Mouse (Mus musculus): ENCODE data around the gene Dcbld2. TPM values are rescaled to one million over a fixed set of nuclear protein-coding genes. Genes with fewer than 3 reads are reported as not detected.
"Not testable (repeated sequence)": the region's sequence is repeated elsewhere in the genome, so short reads cannot be mapped to it uniquely, and the experiment has no call there.

Dcbld2 gene
- polyA plus RNA-seq, 1 experiment from 2014 or later = 9.2 TPM

DNA sequence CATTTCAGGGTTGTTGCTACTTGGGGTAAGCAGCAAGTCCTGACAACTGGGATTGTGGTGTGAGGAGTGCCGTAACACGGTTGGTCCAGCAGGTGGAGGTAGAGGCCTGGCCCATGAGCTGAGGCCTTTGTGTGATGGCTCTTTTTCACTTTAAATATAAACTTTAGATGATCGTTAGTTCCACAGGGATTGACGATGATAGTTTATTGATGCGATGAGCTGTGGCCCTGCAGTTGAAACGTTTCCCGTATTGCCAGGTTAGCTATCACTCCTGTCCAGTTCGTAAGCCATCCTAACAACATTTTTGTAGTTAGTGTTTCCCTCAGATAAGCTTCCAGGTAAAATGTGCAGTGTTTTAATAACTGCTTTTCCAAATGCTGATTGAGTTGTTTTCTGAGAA lies 46.4 kb downstream of the Dcbld2 start:
- peak; percentile 71; the same call in 1 of the 2 replicates for ATAC-seq (replicated peaks; ENCODE audit: low FRiP score, low TSS enrichment, low read depth)
- WGBS = 55% methylated on average over 8 of the region's 8 CpGs
- H3K36me3 ChIP-seq (ENCODE audit: control insufficient read depth, insufficient read depth, low read length) = peaks cover 55% of the 10 kb centered on the region

GRCm38 (mm10) chr16:58455118-58455517 lies 46.9 kb downstream of the Dcbld2 start:
- no peak overlapping the region for H3K4me3 ChIP-seq (ENCODE audit: low read depth, low read length)
- peak; percentile 29 for DNase-seq (ENCODE audit: low spot score)
- no peak overlapping the region for H3K27ac ChIP-seq (ENCODE audit: low read depth)
- no peak overlapping the region for H3K4me2 ChIP-seq (ENCODE audit: low read length)
- no peaks in the 10 kb centered on the region for H3K27me3 ChIP-seq (replicated peaks; ENCODE audit: control insufficient read depth, insufficient read depth, low read length)
- H3K36me3 ChIP-seq (ENCODE audit: control insufficient read depth, insufficient read depth, low read length) = peaks cover 50% of the 10 kb centered on the region
- no peaks in the 10 kb centered on the region for H3K4me1 ChIP-seq (replicated peaks; ENCODE audit: control insufficient read depth, insufficient read depth, low read length)
- H3K9me3 ChIP-seq (ENCODE audit: control insufficient read depth, low read length) = no peaks in the 10 kb centered on the region
- 90% methylated on average over 5 of the region's 5 CpGs for WGBS
- H3K9ac ChIP-seq (ENCODE audit: low read length) = no peak overlapping the region
- no peak for ATAC-seq (replicated peaks; ENCODE audit: low FRiP score, low TSS enrichment, low read depth)

More for the DNA sequence above, 46.4 kb downstream of the Dcbld2 start:
- H3K4me3 ChIP-seq (ENCODE audit: low read depth, low read length) = no peak overlapping the region
- H3K4me1 ChIP-seq (replicated peaks; ENCODE audit: control insufficient read depth, insufficient read depth, low read length) = no peaks in the 10 kb centered on the region
- no peak overlapping the region for H3K4me2 ChIP-seq (ENCODE audit: low read length)
- no peak overlapping the region for H3K27ac ChIP-seq (ENCODE audit: low read depth)
- H3K27me3 ChIP-seq (replicated peaks; ENCODE audit: control insufficient read depth, insufficient read depth, low read length) = no peaks in the 10 kb centered on the region
- no peak overlapping the region for H3K9ac ChIP-seq (ENCODE audit: low read length)
- no peaks in the 10 kb centered on the region for H3K9me3 ChIP-seq (ENCODE audit: control insufficient read depth, low read length)
- DNase-seq (ENCODE audit: low spot score) = peak; percentile 80

DNA sequence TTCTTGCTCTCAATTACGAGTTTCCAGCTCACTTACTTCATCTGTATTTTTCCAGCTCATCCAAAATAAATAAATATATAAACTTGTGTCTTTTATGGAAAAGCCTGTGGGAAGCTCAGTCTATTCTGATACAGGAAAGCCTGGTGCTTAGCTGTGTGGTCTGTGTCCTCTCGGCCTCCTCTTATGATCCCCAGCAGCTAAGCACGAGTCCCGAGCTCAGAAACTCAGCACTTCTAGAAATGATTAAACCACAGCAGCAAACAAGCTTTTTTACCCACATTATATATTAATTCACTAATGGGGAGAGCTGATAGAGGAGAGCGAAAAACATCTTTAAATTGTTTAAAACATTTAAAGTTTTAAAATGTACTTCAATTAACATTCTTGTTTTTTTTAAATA lies 48.2 kb downstream of the Dcbld2 start:
- 79% methylated on average over 5 of the region's 5 CpGs for WGBS
- H3K36me3 ChIP-seq (ENCODE audit: control insufficient read depth, insufficient read depth, low read length) = peaks cover 48% of the 10 kb centered on the region
- H3K27ac ChIP-seq (ENCODE audit: low read depth) = no peak overlapping the region
- ATAC-seq (replicated peaks; ENCODE audit: low FRiP score, low TSS enrichment, low read depth) (no peak), DNase-seq (ENCODE audit: low spot score) (no peak)
- H3K9me3 ChIP-seq (ENCODE audit: control insufficient read depth, low read length) = no peaks in the 10 kb centered on the region
- H3K4me2 ChIP-seq (ENCODE audit: low read length) = no peak overlapping the region
- H3K9ac ChIP-seq (ENCODE audit: low read length) = no peak overlapping the region
- no peaks in the 10 kb centered on the region for H3K4me1 ChIP-seq (replicated peaks; ENCODE audit: control insufficient read depth, insufficient read depth, low read length)
- no peaks in the 10 kb centered on the region for H3K27me3 ChIP-seq (replicated peaks; ENCODE audit: control insufficient read depth, insufficient read depth, low read length)
- H3K4me3 ChIP-seq (ENCODE audit: low read depth, low read length) = no peak overlapping the region

DNA sequence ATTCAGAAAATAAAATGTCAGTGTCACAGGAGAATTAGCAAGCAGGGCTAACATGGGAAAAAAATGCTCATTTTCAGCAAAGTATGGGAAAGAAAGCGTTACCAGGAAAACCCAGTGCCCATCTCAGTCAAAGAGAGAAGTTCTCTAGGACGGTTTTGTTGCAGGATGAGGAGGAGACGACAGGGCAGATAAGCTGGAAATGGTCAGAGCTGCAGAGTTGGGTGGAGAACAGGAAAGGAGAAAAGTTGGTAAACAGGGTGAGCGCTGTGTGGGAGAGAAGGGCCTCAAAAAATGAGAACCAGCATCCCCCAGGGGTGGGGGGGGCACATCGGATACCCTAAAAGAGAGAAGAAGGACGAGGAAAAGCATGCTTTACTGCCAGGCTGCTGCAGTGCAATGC lies 48.7 kb downstream of the Dcbld2 start:
- H3K27me3 ChIP-seq (replicated peaks; ENCODE audit: control insufficient read depth, insufficient read depth, low read length) = no peaks in the 10 kb centered on the region
- no peak overlapping the region for H3K4me3 ChIP-seq (ENCODE audit: low read depth, low read length)
- no peaks in the 10 kb centered on the region for H3K4me1 ChIP-seq (replicated peaks; ENCODE audit: control insufficient read depth, insufficient read depth, low read length)
- ATAC-seq (replicated peaks; ENCODE audit: low FRiP score, low TSS enrichment, low read depth) (no peak), DNase-seq (ENCODE audit: low spot score) (no peak)
- 71% methylated on average over 6 of the region's 6 CpGs for WGBS
- H3K36me3 ChIP-seq (ENCODE audit: control insufficient read depth, insufficient read depth, low read length) = peaks cover 46% of the 10 kb centered on the region
- no peak overlapping the region for H3K27ac ChIP-seq (ENCODE audit: low read depth)
- no peak overlapping the region for H3K4me2 ChIP-seq (ENCODE audit: low read length)
- no peaks in the 10 kb centered on the region for H3K9me3 ChIP-seq (ENCODE audit: control insufficient read depth, low read length)
- H3K9ac ChIP-seq (ENCODE audit: low read length) = no peak overlapping the region

DNA sequence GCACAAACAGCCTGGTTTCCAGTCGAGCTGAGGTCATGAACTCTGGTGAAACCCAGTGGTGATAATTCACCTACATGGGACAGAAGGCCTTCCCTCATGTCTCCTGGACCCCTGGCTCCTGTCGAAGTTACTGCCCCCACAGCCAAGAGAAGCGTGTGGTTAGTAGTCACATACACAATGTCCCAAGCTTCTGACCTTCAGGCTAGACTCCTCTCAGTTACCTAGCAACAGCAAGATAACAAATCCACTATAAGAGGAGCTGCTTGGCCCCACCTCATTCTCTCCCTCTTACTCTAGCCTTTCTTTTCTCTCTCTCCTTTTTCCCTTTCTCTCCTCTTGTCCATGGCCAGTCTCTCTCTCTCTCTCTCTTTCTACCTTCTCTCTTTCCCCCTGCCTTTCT lies 51.7 kb downstream of the Dcbld2 start:
- not testable (repeated sequence) for H3K9me3 ChIP-seq (ENCODE audit: control insufficient read depth, low read length); H3K27me3 ChIP-seq (replicated peaks; ENCODE audit: control insufficient read depth, insufficient read depth, low read length); H3K4me1 ChIP-seq (replicated peaks; ENCODE audit: control insufficient read depth, insufficient read depth, low read length); H3K4me2 ChIP-seq (ENCODE audit: low read length); H3K4me3 ChIP-seq (ENCODE audit: low read depth, low read length); H3K27ac ChIP-seq (ENCODE audit: low read depth); H3K9ac ChIP-seq (ENCODE audit: low read length); ATAC-seq (replicated peaks; ENCODE audit: low FRiP score, low TSS enrichment, low read depth); DNase-seq (ENCODE audit: low spot score)
- peaks cover 60% of the 10 kb centered on the region for H3K36me3 ChIP-seq (ENCODE audit: control insufficient read depth, insufficient read depth, low read length)
- 19% methylated on average over 3 of the region's 3 CpGs for WGBS

DNA sequence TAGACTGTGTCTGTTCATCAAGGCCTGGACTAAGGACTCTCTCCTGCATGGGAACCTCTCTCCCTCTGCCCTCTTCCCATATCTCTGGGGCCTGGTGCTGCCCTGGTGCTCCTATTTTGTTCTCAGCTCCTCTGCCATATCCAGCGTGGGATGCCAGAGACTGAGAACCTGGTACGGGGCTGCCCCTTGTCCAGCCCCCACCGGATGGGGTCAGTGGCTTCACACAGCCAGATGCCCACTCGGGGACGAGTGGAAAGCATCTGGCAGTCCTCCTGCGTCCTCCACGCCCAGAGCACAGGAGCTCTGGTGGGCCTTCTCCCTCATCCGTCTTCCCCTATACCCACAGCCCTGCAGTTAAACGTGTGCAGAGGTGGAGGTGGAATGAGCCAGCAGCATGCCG lies 52.1 kb downstream of the Dcbld2 start:
- Histone ChIP-seq H3K27me3 (replicated peaks; ENCODE audit: control insufficient read depth, insufficient read depth, low read length) (no peaks in the 10 kb centered on the region), H3K27ac (ENCODE audit: low read depth) (no peak overlapping the region), H3K4me2 (ENCODE audit: low read length) (no peak overlapping the region), H3K4me1 (replicated peaks; ENCODE audit: control insufficient read depth, insufficient read depth, low read length) (no peaks in the 10 kb centered on the region), H3K9ac (ENCODE audit: low read length) (no peak overlapping the region), H3K36me3 (ENCODE audit: control insufficient read depth, insufficient read depth, low read length) (peaks cover 61% of the 10 kb centered on the region), H3K4me3 (ENCODE audit: low read depth, low read length) (no peak overlapping the region), H3K9me3 (ENCODE audit: control insufficient read depth, low read length) (no peaks in the 10 kb centered on the region)
- no peak for DNase-seq (ENCODE audit: low spot score)
- 66% methylated on average over 10 of the region's 10 CpGs for WGBS
- no peak for ATAC-seq (replicated peaks; ENCODE audit: low FRiP score, low TSS enrichment, low read depth)

DNA sequence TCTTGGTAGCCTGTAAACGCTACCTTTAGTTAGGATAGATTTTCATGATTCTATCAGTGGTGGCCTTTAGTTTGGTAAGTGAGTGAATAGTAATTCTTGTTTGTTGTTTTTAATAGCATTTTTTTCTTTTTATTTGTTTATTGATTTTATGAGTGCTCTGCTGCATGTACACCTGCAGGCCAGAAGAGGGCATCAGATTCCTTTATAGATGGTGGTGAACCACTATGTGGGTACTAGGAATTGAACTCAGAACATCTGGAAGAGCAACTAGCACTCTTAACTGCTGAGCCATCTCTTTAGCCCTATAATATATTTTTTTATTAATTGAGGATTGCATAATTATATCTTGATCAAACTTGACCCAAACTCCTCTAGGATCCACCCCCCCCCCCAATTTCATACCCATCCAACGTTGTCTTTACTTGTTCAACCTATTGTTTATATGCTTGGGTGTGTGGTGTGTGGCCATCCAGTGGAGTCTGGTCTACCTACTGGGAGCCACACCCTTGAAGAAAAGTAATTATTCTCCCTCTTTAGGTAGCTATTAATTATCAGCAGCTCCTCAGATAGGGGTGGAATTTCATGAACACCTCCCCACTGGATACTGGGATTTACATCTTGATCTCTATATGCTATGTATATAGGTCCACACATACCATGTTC lies 53.7 kb downstream of the Dcbld2 start:
- Histone ChIP-seq H3K9me3 (ENCODE audit: control insufficient read depth, low read length) (no peaks in the 10 kb centered on the region), H3K36me3 (ENCODE audit: control insufficient read depth, insufficient read depth, low read length) (peaks cover 71% of the 10 kb centered on the region), H3K4me2 (ENCODE audit: low read length) (no peak overlapping the region), H3K4me1 (replicated peaks; ENCODE audit: control insufficient read depth, insufficient read depth, low read length) (no peaks in the 10 kb centered on the region), H3K27me3 (replicated peaks; ENCODE audit: control insufficient read depth, insufficient read depth, low read length) (no peaks in the 10 kb centered on the region), H3K4me3 (ENCODE audit: low read depth, low read length) (no peak overlapping the region), H3K27ac (ENCODE audit: low read depth) (no peak overlapping the region), H3K9ac (ENCODE audit: low read length) (no peak overlapping the region)
- 88% methylated on average over 2 of the region's 2 CpGs for WGBS
- no peak for ATAC-seq (replicated peaks; ENCODE audit: low FRiP score, low TSS enrichment, low read depth)
- DNase-seq (ENCODE audit: low spot score) = no peak

DNA sequence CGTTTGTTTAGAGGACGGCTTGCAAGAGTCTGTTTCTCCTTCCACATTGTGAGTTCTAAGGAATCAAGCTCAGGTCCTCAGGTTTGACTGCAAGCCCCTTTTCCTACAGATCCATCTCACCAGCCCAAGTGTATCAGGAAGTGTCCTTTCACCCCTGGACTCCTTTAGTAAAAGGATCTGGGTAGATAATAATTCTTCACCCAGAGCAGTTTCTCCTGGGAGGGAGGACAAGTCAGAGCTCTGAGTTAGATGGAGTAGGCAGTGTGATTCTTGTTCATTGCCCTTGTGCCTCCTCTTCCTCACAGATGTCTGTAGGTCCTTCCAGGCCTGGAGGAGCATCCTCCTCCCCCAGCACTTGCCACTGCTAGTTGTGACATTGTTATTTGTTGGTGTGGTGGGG lies 54.3 kb downstream of the Dcbld2 start:
- no peak overlapping the region for H3K27ac ChIP-seq (ENCODE audit: low read depth)
- H3K9me3 ChIP-seq (ENCODE audit: control insufficient read depth, low read length) = no peaks in the 10 kb centered on the region
- peaks cover 74% of the 10 kb centered on the region for H3K36me3 ChIP-seq (ENCODE audit: control insufficient read depth, insufficient read depth, low read length)
- H3K4me3 ChIP-seq (ENCODE audit: low read depth, low read length) = no peak overlapping the region
- H3K27me3 ChIP-seq (replicated peaks; ENCODE audit: control insufficient read depth, insufficient read depth, low read length) = no peaks in the 10 kb centered on the region
- H3K4me1 ChIP-seq (replicated peaks; ENCODE audit: control insufficient read depth, insufficient read depth, low read length) = no peaks in the 10 kb centered on the region
- WGBS = 87% methylated on average over 2 of the region's 2 CpGs
- ATAC-seq (replicated peaks; ENCODE audit: low FRiP score, low TSS enrichment, low read depth) (no peak), DNase-seq (ENCODE audit: low spot score) (no peak)
- H3K4me2 ChIP-seq (ENCODE audit: low read length) = no peak overlapping the region
- H3K9ac ChIP-seq (ENCODE audit: low read length) = no peak overlapping the region

DNA sequence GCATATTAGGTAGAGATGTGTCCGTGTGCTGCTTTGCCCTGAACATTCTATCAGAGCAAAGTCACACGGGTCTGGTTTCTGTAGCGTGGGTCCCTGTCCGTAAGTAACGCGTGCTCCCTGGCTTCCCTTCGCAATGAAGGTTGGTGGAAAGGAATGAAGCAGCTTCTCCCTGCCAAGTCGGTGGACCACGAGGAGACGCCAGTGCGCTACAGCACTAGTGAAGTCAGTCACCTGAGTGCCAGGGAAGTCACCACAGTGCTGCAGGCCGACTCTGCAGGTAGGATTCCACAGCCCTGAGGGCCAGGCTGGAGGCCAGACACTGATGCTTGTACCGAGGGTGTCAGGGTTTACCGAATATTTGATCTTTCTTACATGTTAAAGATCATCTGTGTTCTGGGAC lies 55.8 kb downstream of the Dcbld2 start:
- ATAC-seq (replicated peaks; ENCODE audit: low FRiP score, low TSS enrichment, low read depth) = no peak
- Histone ChIP-seq H3K4me1 (replicated peaks; ENCODE audit: control insufficient read depth, insufficient read depth, low read length) (no peaks in the 10 kb centered on the region), H3K4me2 (ENCODE audit: low read length) (no peak overlapping the region), H3K27me3 (replicated peaks; ENCODE audit: control insufficient read depth, insufficient read depth, low read length) (no peaks in the 10 kb centered on the region), H3K36me3 (ENCODE audit: control insufficient read depth, insufficient read depth, low read length) (peaks cover 73% of the 10 kb centered on the region), H3K27ac (ENCODE audit: low read depth) (no peak overlapping the region), H3K9me3 (ENCODE audit: control insufficient read depth, low read length) (no peaks in the 10 kb centered on the region), H3K4me3 (ENCODE audit: low read depth, low read length) (no peak overlapping the region), H3K9ac (ENCODE audit: low read length) (no peak overlapping the region)
- 93% methylated on average over 14 of the region's 14 CpGs for WGBS
- DNase-seq (ENCODE audit: low spot score) = no peak
